Mouse (Mus musculus): ENCODE measurements around the gene Cenpu.
A peak's percentile ranks its signal among the peaks of the same experiment; 100 is the strongest.

Cenpu gene

GRCm38 (mm10) chr8:46551615-46552440 lies at the start of gene Cenpu:
Gene Cenpu, plus strand, starts transcription at chr8:46552028.
- DNase-seq = peak; percentile 100

DNA sequence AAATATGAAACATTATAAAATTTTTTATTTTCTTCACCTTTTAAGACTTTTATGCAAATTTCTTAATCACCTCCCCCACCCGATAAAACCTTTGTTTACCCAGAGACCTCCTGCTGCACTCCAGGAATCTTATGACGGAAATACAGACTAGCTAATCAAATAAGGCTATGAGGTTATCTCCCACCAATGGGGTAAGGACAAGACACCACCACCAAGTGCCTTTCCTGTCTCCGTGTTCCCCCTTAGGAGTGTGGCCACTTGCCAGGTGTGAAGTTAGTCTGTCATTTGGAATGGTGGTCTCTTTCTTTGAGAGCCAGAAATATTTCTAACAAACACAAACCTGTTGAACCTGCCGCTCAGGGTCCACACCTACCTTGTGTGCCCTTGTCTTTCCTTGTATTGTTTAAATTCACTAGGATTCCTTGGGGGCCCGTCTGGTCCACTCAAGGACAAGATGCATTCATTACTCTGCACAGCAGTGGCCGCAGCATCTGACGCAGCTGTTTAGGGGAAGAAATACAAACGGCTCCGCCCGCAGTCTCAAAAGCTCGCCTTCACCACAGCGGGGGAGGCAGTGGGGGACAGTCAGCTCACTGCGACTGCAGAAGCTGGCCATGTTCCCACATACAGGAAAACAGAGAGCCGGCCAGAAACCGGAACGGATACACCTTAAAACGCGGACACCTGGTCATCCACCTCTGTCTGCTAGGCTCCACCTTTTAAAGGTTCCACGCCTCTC lies 49.3 kb upstream of the Cenpu start:
- no peak for DNase-seq

- DNase-seq = no peak
These were observed 48.6 kb upstream of the Cenpu start for GRCm38 (mm10) chr8:46503072-46503695.

DNA sequence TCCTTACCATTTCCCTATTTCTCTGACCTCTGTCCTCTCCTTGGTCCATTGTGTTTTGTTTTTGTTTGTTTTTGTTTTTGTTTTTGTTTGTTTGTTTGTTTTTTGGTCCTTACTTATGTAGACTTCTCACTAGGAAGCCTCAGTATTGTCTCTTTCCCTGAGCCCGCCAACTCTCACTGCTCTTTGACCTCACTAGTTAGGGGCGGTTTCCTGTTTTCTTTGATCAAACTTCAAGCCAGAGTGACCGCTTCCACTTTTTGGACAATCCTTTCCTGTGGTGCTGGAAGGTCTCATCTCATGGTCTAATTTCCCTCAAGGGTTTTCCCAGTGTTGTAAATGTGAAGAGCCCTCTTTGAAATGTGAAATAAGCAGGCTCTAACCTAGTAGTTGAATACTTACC lies 47.6 kb upstream of the Cenpu start:
- no peak for DNase-seq

DNA sequence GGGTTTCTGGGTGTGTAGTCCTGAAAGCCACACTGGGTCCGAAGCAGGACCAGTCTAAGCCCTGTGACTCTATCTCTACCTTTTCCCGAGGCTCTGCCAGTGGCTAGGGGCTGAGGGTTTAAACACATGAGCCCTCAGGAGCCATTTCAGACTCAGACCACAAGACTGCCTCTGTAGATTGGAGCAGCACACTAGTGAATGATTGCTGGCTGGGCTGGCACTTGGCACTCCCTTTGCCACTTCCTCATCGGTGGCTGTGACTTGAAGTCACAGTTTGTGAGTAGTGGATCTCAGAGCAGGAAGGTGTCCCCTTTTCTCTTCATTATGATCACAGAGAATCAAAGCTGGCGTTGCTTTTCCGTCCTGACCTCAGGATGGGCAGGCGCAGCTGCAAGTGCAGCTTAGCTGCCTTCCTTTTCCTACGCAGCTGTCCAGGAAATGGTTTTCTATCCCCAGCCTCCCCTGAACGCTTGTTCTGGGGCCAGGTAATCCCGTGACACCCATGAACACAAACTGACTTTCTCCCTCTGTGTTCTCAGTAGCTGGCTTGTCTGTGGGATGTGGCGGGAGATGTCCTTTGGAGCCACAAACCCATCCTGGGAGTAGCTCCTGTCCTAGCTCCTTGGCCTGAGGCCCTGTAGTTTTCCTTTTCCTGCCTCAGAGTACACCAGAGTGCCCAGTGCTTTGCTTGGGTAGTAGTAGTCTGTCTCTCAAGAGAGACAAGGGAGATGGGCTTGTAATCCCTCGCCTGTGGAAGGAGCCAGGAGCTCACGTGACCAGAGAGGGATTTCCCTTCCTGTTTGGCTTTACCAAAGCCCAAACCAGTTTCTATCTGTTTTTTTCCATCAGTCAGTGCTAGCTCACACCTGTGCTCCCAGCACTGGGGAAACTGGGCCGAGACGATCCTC lies 43.1 kb upstream of the Cenpu start:
- DNase-seq = peak in 1 of 2 experiments; percentile 47

GRCm38 (mm10) chr8:46509474-46509873 lies 42.4 kb upstream of the Cenpu start:
- no peak for DNase-seq

- no peak for DNase-seq
These were observed 40.5 kb upstream of the Cenpu start for GRCm38 (mm10) chr8:46511336-46511735.

DNA sequence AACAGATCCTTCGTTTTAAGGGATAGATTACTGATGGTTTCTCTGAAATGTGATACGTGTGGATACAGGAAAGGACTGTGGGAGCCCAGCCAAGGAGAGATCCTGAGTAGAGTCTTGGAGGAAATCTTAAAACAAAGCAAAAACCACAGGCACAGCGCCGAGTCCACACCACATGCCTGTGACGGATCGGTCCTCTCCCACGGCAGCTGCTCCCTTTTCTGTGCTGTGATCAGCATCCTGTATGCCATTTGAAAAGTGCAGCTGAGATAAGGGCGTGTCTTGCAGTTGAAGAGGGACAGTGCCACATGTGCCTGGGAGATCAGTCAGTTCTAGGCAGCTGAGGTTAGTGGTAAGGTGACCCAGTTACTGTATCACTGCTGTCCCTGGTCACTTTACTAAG lies 39.3 kb upstream of the Cenpu start:
- no peak for DNase-seq

- DNase-seq = no peak
These were observed 37.8 kb upstream of the Cenpu start for GRCm38 (mm10) chr8:46514027-46514426.

DNA sequence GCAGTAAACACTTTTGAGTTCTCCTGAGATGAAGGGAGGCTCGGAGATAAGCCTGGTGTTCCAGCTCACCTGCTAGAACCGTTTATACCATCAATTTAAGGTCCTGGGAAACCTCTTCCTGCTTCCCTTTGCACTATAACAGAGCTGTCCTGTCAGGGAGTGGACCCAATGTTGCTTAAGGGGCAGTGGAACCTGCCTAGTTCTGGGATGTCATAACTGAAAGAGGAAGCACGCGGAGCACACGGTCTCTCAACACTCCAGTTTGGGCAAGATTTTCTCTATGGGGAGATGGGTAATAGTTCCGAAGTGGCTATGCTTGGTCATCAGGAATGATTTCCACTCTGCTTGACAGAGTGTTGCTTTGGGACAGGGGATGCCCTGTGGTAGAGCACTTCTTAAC lies 31.2 kb upstream of the Cenpu start:
- no peak for DNase-seq

GRCm38 (mm10) chr8:46526098-46526497 lies 25.7 kb upstream of the Cenpu start:
- DNase-seq = peak; percentile 41 to 50

DNA sequence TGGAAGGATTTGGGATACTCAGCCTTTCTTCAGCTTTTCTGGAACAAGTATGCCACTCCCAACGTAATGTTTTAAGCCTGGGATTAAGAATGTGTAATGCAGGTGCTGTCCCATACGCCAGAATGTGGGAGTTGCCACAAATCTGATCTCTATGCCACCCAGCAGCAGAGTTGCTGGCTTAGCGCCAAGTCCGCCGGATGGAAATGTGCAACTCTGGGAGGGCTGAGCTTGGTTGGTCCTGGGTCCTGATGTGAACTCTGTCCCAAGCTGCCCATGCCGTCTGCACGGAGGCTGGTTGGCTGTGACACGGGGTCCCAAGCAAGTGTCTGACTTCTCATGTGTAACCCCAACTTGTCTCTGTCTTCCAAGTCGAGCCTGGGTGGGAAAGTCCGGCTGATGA lies 25.0 kb upstream of the Cenpu start:
- DNase-seq = no peak

DNA sequence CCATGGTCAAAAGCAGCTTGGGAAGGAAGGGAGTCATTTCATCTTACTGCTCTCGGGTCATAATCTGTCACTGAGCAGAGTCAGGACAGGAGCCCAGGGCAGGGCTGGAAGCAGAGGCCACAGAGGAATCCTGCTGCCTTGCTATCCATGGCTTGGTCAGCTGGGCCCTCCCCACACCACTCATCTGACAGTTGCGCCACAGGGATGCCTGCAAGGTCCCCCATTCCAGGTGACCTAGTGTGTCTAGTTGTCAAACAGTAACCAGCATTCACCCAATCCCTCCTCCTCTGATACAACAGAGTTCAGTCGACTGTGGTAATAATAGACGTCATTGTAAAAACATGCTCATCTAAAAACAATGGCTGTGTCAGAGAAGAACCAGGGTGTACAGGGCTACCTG lies 22.3 kb upstream of the Cenpu start:
- peak in 1 of 2 experiments; percentile 41 for DNase-seq

DNA sequence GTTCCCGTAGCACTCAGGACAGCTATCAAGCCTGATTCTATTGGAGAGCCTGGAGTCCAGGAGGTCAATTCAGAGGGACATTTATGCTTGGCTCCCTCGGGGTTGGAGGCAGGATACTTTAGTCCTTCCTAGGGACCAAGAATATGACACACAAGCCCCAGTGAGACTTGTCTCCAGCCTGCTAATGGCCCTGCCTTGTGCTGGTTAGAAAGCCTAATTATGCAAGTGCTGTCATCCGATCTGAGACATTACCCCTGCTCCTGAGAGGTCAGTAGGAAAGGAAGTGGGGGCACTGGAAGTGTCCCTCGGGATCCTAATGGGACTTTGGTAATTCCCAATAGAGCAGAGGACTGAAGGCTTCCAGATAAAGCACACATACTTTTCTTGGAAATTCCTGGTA lies 21.3 kb upstream of the Cenpu start:
- no peak for DNase-seq

- DNase-seq = no peak
These were observed 17.9 kb upstream of the Cenpu start for GRCm38 (mm10) chr8:46533926-46534325.

DNA sequence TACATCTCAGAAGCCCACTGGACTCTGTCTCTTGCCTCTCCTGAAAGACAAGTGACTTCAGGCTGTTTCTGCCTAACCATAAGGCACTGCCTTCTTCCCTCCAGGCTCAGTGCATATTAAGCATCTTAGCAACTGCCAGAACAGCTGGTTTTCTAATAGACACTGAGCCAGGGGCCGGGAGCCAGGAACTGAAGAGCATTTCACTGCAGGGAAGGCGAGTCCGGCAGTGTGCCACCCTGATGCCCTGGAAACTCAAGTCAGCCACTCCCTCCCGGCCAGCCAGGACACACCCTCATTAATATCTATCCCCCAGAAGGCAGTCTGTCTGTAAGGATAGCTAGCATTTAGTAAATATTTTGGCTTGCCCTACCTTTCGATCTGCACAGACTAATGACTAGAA lies 12.1 kb upstream of the Cenpu start:
- no peak for DNase-seq

GRCm38 (mm10) chr8:46543191-46543590 lies 8.6 kb upstream of the Cenpu start:
- no peak for DNase-seq

DNA sequence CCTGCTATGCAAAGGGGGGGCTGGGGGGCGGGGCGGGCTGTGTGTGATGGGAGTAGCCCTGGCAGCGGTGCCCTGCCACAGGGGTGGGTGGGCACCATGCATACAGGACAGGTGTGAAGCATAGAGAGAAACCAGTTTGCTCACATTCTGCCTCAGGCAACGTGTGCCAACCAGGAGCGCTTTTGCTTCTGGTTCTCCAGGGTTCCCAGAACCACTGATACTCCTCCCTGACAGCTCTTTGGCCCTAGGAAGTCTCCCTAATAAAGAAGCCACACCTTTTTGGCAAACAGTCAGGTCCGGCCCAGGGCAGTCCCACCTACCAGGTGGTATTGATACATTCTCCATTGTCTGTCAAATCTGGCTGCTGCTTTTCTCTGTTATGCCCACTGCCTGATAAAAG lies 8.2 kb upstream of the Cenpu start:
- no peak for DNase-seq

- DNase-seq = no peak
These were observed 6.0 kb upstream of the Cenpu start for GRCm38 (mm10) chr8:46545854-46546253.

DNA sequence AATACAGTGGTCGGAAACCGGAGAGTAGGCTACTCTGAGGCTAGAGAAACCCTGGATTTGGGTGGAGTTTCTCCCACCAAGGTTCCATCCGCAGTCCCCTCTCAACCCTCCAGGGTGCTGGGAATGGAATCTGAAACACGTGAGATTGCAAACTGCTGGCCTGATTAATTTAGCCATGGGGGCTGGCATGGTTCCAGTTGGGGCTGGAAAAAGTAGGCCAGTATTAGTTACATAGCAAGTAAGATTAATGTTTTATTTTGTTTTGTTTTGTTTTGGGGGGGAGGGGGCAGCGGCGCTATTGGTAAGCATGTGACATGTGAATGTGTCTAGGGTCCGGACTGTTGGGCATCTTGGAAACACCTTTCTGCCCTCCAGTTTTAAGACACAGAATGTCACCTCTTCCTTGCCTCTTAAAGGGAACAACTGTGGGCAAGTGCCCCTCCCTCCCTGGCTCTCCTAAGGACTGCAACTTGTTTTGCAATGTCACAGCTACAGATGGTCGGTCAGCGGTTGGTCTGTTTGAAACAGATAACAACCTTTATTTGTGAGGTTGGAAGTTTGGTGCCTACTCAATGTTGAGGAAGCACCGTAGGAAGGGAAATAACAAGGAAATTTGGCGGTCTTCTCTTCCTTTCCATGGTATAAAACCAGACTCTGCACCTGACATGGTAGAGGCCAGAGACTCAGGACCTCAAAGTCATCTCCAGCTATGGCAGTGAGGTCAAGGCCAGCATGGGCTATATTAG lies 5.2 kb upstream of the Cenpu start:
- peak; percentile 86 to 90 for DNase-seq

DNA sequence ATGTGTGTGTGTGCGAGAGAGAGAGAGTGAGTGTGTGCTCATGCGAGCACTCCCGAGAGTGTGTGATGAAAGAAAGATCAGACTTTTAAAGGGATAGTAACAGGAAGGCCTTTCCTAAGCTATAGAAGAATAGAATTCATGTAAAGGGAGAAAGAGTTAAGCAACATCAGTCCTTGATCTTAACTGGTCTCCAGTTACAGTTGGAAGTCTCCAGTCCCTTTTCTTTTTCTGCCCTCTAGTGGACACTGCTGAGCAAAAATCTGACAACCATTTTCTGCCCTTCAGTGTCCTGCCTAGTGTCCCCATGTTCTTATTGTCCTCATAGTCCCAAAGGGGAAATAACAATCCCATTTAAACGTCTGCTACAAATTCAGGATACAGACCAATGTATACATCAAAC lies 4.6 kb upstream of the Cenpu start:
- DNase-seq = peak; percentile 50 to 67

DNA sequence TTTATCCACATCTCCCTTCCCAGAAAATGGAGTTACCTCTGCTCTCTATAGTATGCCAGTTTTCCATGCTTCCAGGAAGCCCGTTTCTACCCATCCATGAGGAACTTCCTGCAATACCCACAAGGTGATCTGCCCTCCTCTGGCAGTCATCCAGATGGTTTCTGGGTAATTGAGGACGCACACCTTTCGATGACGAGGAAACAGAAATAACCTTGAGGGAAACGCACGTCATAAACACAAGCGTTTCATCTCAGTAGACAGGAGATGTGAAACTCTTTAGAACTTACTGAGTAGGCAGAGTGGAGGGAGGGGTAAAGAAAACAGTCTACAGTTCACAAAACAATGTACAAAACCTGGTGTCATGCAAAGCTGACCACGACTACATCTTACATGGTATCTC lies 1.8 kb upstream of the Cenpu start:
- DNase-seq = no peak
